Mouse (Mus musculus) hindbrain, embryonic 16.5 days (tissue): Measurements from ENCODE around the gene Slc11a2. TPM values are rescaled to one million over a fixed set of nuclear protein-coding genes. Genes with fewer than 3 reads are reported as not detected.
"Not testable (repeated sequence)": the region's sequence is repeated elsewhere in the genome, so short reads cannot be mapped to it uniquely, and the experiment has no call there.

ENCODE experiments used
- ATAC-seq: fragments of 200-750 bp; cut with Nextera tagmentation; 2 replicates; pipeline ENCODE4 v1.8.0; 2017; ENCODE audit warnings: moderate TSS enrichment, moderate library complexity
- H3K27ac ChIP-seq: fragments of 300-500 bp; sonication (generic); 2 replicates; pipeline ENCODE4 v1.5.1; 2014; ENCODE audit warnings: low read depth, mild to moderate bottlenecking, control low read depth, low read length, moderate library complexity
- H3K27me3 ChIP-seq: fragments of 300-500 bp; sonication (generic); replicated peaks from 2 replicates; pipeline ENCODE4 v1.6.1; 2014; ENCODE audit warnings: low read length; ENCODE audit not compliant: control insufficient read depth, insufficient read depth
- H3K36me3 ChIP-seq: fragments of 300-500 bp; sonication (generic); 2 replicates; pipeline ENCODE4 v1.6.1; 2014; ENCODE audit warnings: mild to moderate bottlenecking, low read length, moderate library complexity, mixed read lengths; ENCODE audit not compliant: control insufficient read depth, insufficient read depth
- H3K4me1 ChIP-seq: fragments of 300-500 bp; sonication (generic); 2 replicates; pipeline ENCODE4 v1.6.1; 2014; ENCODE audit warnings: low read depth, low read length; ENCODE audit not compliant: control insufficient read depth, insufficient read depth
- H3K4me2 ChIP-seq: fragments of 300-500 bp; sonication (generic); 2 replicates; pipeline ENCODE4 v1.6.1; 2014; ENCODE audit warnings: mild to moderate bottlenecking, low read length, control low read depth, moderate library complexity
- H3K4me3 ChIP-seq: fragments of 300-500 bp; sonication (generic); 2 replicates; pipeline ENCODE4 v1.5.1; 2014; ENCODE audit warnings: mild to moderate bottlenecking, low read length, control low read depth, moderate library complexity
- H3K9ac ChIP-seq: fragments of 300-500 bp; sonication (generic); 2 replicates; pipeline ENCODE4 v1.6.1; 2014; ENCODE audit warnings: low read depth, mild to moderate bottlenecking, control low read depth, low read length, moderate library complexity
- H3K9me3 ChIP-seq: fragments of 300-500 bp; sonication (generic); 2 replicates; pipeline ENCODE4 v1.6.1; 2014; ENCODE audit warnings: mild to moderate bottlenecking, low read length, moderate library complexity; ENCODE audit not compliant: control insufficient read depth
- WGBS: fragments of 180-500 bp; shearing (Covaris S2); extraction: QIAGEN DNeasy Blood & Tissue Kit; methylation state at CpG from one replicate; pipeline ENCODE4 v1.1.7; 2014; 5-methylcytosine and 5-hydroxymethylcytosine counted together
- polyA plus RNA-seq: library from polyadenylated mRNA; unstranded; fragments of >200 nt; fragmentation: Nextera tagmentation; extraction: Ambion mirVana; gene quantifications from 2 replicates; pipeline ENCODE4 v1.2.1, GENCODE M21; 2015

The Slc11a2 gene
- polyA plus RNA-seq, 1 experiment from 2014 or later, result 24.9 TPM

DNA sequence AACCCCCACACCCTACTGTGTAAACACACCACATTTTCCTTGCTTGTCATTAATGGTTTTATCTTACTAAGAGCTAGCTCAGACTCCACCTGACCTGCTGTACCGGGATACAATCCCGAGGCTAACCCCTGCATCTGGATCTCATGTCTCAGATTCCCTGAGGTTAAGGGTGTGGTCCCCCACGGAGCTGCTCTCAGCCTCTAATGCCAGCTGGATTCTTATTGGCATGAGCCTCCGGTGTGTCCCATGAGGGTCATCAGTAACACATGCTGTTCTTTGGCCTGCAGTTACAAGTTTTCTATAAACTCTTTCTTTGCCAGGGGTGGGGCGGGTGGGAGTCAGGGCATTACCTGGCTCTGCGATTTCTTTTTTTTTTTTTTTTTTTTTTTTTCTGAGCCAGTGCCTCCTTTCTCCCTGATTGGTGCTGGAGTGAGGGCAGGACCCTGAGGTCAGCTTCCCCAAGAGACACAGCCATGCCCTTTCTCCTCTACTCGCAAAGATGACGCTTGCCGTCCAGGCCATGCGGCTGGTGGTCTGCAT is 72.1 kb downstream of the Slc11a2 start, which contains the start of the genes Methig1 and Mettl7a2:
Gene Methig1 (plus strand): TSS at position 439 of the 540 bp plus-strand sequence.
Gene Mettl7a2 (plus strand): TSS at position 490 of the 540 bp plus-strand sequence.
- H3K4me1 ChIP-seq, result no peaks in the 10 kb centered on the region
- no peak within 1 kb of the TSS for H3K4me2 ChIP-seq
- ATAC-seq, result no peak
- no peaks in the 10 kb centered on the region for H3K27me3 ChIP-seq
- H3K27ac ChIP-seq, result no peak within 1 kb of the TSS
- H3K36me3 ChIP-seq, result no peaks in the 10 kb centered on the region
- 84% methylated on average over 10 of the region's 10 CpGs for WGBS
- H3K4me3 ChIP-seq, result no peak within 1 kb of the TSS
- H3K9me3 ChIP-seq, result no peaks in the 10 kb centered on the region
- no peak within 1 kb of the TSS for H3K9ac ChIP-seq

GRCm38 (mm10) chr15:100351501-100352060 is 73.3 kb downstream of the Slc11a2 start:
- Histone ChIP-seq H3K27ac (no peak overlapping the region), H3K27me3 (no peaks in the 10 kb centered on the region), H3K4me1 (no peaks in the 10 kb centered on the region), H3K4me3 (no peak overlapping the region), H3K36me3 (no peaks in the 10 kb centered on the region), H3K9ac (no peak overlapping the region), H3K9me3 (no peaks in the 10 kb centered on the region), H3K4me2 (no peak overlapping the region)
- WGBS, result 82% methylated on average over 6 of the region's 6 CpGs
- ATAC-seq, result no peak

GRCm38 (mm10) chr15:100349496-100349895 is 75.4 kb downstream of the Slc11a2 start:
- 58% methylated on average over 2 of the region's 2 CpGs for WGBS
- Histone ChIP-seq H3K27me3 (no peaks in the 10 kb centered on the region), H3K27ac (no peak overlapping the region)

DNA sequence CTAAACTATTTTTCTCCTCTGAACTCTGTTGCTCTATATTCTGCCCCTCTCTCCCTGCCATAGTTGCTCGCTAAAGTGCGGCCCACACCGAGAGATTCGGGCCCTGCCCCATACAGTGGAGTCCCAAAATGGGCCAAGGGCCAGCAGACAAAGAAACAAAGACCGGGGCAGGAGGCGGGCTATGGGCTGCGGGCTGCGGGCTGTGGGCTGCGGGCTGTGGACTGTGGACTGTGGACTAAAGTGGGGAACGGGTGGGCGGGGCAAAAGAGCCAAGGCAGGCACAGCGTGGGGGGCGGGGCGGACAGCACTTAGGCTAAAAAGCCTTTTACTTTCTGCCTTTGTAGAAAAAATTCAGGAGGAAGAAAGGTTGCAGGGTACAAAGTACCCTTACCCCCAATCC is 78.1 kb downstream of the Slc11a2 start:
- no peak for ATAC-seq
- no peak overlapping the region for H3K4me3 ChIP-seq
- H3K9ac ChIP-seq, result no peak overlapping the region
- H3K9me3 ChIP-seq, result peaks cover 4% of the 10 kb centered on the region; the same call in 1 of the 2 replicates
- H3K27me3 ChIP-seq, result no peaks in the 10 kb centered on the region
- H3K4me1 ChIP-seq, result no peaks in the 10 kb centered on the region
- 60% methylated on average over 14 of the region's 14 CpGs for WGBS
- H3K27ac ChIP-seq, result no peak overlapping the region
- no peaks in the 10 kb centered on the region for H3K36me3 ChIP-seq
- H3K4me2 ChIP-seq, result no peak overlapping the region

More at GRCm38 (mm10) chr15:100349496-100349895, 75.4 kb downstream of the Slc11a2 start:
- H3K36me3 ChIP-seq, result no peaks in the 10 kb centered on the region
- H3K4me3 ChIP-seq, result no peak overlapping the region
- H3K4me2 ChIP-seq, result no peak overlapping the region
- peaks cover 4% of the 10 kb centered on the region; the same call in 1 of the 2 replicates for H3K9me3 ChIP-seq
- H3K4me1 ChIP-seq, result no peaks in the 10 kb centered on the region
- no peak for ATAC-seq
- no peak overlapping the region for H3K9ac ChIP-seq

GRCm38 (mm10) chr15:100345484-100345883 is 79.4 kb downstream of the Slc11a2 start:
- Histone ChIP-seq H3K9ac (no peak overlapping the region), H3K4me1 (no peaks in the 10 kb centered on the region), H3K27me3 (no peaks in the 10 kb centered on the region), H3K27ac (no peak overlapping the region), H3K4me2 (no peak overlapping the region), H3K4me3 (no peak overlapping the region), H3K9me3 (peaks cover 4% of the 10 kb centered on the region; the same call in 1 of the 2 replicates), H3K36me3 (no peaks in the 10 kb centered on the region)
- no peak for ATAC-seq

- not testable (repeated sequence) for H3K27ac ChIP-seq, H3K27me3 ChIP-seq, ATAC-seq, H3K4me1 ChIP-seq, H3K36me3 ChIP-seq, H3K4me2 ChIP-seq, H3K9me3 ChIP-seq, H3K4me3 ChIP-seq, H3K9ac ChIP-seq
- WGBS, result 82% methylated on average over 4 of the region's 5 CpGs
Observed at GRCm38 (mm10) chr15:100341314-100341980, 83.4 kb downstream of the Slc11a2 start.

Other genes starting within 250 kb of the Slc11a2 start
- 11.8 and 13.1 TPM in 2 replicates for gene Atf1, start 197.3 kb downstream of the Slc11a2 start, polyA plus RNA-seq
- not detected in 2 replicates for gene Tmprss12, start 144.2 kb downstream of the Slc11a2 start, polyA plus RNA-seq
- gene Mettl7a1, start 120.9 kb downstream of the Slc11a2 start, polyA plus RNA-seq, result 3.5 TPM in 2 replicates
- 0.09 TPM in 1 of 2 replicates, not detected in the other for gene Mettl7a3, start 90.1 kb downstream of the Slc11a2 start, polyA plus RNA-seq
- gene Methig1, start 71.9 kb downstream of the Slc11a2 start, polyA plus RNA-seq, result not detected in 2 replicates
- not detected in 2 replicates for gene Mettl7a2, start 71.9 kb downstream of the Slc11a2 start, polyA plus RNA-seq
- gene Higd1c, start 60.5 kb downstream of the Slc11a2 start, polyA plus RNA-seq, result not detected in 2 replicates
- 0.11 and 0.16 TPM in 2 replicates for gene Gm5475, start 2.9 kb downstream of the Slc11a2 start, polyA plus RNA-seq
- gene Letmd1, start 44.0 kb upstream of the Slc11a2 start, polyA plus RNA-seq, result 59.3 and 62.0 TPM in 2 replicates
- gene Csrnp2, start 70.4 kb upstream of the Slc11a2 start, polyA plus RNA-seq, result 36.3 and 43.4 TPM in 2 replicates
- gene Tfcp2, start 126.9 kb upstream of the Slc11a2 start, polyA plus RNA-seq, result 32.4 and 37.4 TPM in 2 replicates
- 26.4 and 31.2 TPM in 2 replicates for gene Pou6f1, start 174.9 kb upstream of the Slc11a2 start, polyA plus RNA-seq
- gene Dazap2, start 190.3 kb upstream of the Slc11a2 start, polyA plus RNA-seq, result 123 and 134 TPM in 2 replicates
- gene Smagp, start 211.9 kb upstream of the Slc11a2 start, polyA plus RNA-seq, result 3.6 and 4.1 TPM in 2 replicates
- gene Bin2, start 244.5 kb upstream of the Slc11a2 start, polyA plus RNA-seq, result 1.6 and 1.9 TPM in 2 replicates